Mouse (Mus musculus) cerebellum, adult 2 months (tissue): Measurements from ENCODE around the gene Morn2.

Experiments used
- CTCF ChIP-seq: fragments of 200-500 bp; IDR thresholded peaks from 2 replicates; pipeline ENCODE4 v1.5.1; 2011; ENCODE audit warnings: low read depth, mild to moderate bottlenecking, control low read depth, low read length, moderate library complexity, borderline replicate concordance; ENCODE audit not compliant: insufficient read depth
- POLR2A ChIP-seq: fragments of 200-500 bp; IDR thresholded peaks from 2 replicates; pipeline ENCODE4 v1.6.1; 2011; ENCODE audit warnings: low read length, control low read depth, borderline replicate concordance; ENCODE audit not compliant: insufficient read depth

- no peak for TF ChIP-seq POLR2A
- no peak for TF ChIP-seq CTCF
Observed at GRCm38 (mm10) chr17:80267065-80267464, 22.9 kb upstream of the Morn2 start.
